Mouse (Mus musculus) heart, postnatal 4 days (tissue): Measurements from ENCODE around the gene Focad. TPM values are rescaled to one million over a fixed set of nuclear protein-coding genes. Genes with fewer than 3 reads are reported as not detected.

Experiments used
- DNase-seq: peaks from one replicate; pipeline ENCODE4 v3.0.0; 2021
- total RNA-seq, 2 experiments: library from RNA; stranded (reverse); gene quantifications; 2 replicates each; pipeline ENCODE4 v1.2.3; 2021

Gene Focad
- total RNA-seq, 2 experiments from 2014 or later = 15.0 to 18.3 TPM

GRCm38 (mm10) chr4:88400992-88401313 lies 306.5 kb downstream of the Focad start:
- no peak for DNase-seq

GRCm38 (mm10) chr4:88402884-88403283 lies 308.5 kb downstream of the Focad start:
- DNase-seq = no peak

- DNase-seq = peak; percentile 20
Measured at GRCm38 (mm10) chr4:88406887-88407696, 312.7 kb downstream of the Focad start.

GRCm38 (mm10) chr4:88409279-88409678 lies 314.9 kb downstream of the Focad start:
- no peak for DNase-seq

GRCm38 (mm10) chr4:88412331-88412730 lies 317.9 kb downstream of the Focad start:
- no peak for DNase-seq

DNA sequence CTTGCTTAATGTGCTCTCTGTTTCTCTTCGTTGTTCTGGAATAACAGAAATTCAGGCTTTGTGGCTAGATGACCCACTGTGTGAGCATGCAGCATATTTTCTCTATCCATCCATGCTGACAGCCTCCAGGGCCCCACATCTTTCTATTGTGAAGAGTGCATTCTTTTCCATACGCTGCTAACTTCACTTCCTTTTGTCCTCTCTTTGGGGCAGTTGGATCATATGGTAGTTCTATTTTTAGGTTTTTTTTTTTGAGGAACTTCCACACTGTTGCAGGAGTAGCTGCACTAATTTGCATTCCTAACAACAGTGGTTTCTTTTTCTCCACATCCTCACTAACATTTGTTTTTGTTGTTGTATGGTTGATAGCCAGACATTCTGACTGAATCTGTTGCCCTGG lies 320.6 kb downstream of the Focad start:
- no peak for DNase-seq

DNA sequence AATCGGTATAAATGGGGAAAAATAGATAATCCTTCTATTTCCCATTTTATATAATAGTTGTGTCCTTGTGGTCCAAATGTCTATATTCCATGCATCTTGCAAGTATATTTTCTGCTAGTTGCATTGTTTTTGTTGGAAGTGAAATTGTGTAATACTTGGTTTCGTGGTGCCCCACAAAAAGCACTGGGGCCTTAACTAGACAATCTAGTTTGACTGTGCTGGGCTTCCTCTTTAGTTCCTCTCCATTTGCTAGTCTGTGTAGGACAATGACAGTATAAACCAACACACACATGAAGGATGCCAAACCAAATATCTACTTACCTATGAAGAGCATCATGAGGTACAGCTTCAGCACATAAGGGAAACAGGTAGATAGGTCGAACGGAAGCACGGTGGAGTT lies 324.9 kb downstream of the Focad start:
- DNase-seq = no peak

GRCm38 (mm10) chr4:88424563-88424962 lies 330.1 kb downstream of the Focad start:
- DNase-seq = no peak

- no peak for DNase-seq
Measured at GRCm38 (mm10) chr4:88427630-88428239, 333.3 kb downstream of the Focad start.

DNA sequence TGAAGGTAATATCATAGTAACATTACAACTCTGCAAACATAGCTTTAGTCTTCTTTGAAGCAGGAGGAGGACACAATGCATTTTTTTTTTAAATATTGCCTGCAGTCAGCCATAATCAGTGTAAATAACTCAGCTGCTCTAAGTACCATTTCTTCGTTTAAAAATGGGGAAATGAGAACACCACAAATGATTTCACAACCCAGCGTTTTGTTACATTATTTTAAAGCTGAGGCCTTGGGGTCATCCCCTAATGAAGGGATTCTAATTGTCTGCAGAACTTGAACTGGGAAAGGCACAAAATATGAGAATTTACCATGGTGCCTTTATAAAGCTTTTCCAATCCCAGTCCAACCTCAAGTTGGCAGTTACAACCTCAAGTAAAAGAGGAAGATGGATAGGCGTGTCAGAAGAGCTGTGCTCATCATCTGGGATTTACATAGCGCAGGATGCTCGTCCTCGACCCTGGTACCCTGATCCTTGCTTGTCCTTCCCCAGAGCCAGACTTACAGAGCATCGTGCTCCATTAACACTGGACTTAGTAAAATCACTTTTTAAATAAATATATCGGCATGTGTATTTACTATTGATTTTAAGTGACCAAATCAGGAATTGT lies 338.1 kb downstream of the Focad start:
- DNase-seq = no peak

DNA sequence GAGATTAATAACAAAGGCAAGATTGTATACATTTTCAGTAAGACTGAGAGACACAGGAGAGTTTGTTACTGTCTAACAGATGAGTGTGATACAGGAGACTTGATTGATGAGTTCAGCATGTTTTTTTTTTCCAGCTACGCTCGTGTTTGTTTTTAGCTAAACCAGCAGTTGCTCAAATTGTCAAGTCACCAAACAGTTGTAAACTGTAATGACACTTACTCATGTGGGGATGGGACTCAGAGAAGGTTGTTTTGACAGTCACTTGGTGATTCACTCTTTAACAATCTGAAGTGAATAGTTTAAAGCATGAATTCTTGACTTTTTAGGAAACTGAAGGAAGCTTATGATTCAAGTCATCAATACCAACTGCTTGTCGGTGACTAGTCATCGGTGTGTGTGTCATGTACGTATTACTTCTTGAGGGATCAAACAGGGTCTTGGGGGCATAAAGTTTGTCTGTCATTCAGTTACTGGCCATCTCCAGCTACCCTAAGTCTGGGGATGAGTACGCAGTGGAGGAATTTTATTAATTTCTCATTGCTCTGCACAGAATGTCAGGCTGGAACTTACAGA lies 342.2 kb downstream of the Focad start:
- no peak for DNase-seq

DNA sequence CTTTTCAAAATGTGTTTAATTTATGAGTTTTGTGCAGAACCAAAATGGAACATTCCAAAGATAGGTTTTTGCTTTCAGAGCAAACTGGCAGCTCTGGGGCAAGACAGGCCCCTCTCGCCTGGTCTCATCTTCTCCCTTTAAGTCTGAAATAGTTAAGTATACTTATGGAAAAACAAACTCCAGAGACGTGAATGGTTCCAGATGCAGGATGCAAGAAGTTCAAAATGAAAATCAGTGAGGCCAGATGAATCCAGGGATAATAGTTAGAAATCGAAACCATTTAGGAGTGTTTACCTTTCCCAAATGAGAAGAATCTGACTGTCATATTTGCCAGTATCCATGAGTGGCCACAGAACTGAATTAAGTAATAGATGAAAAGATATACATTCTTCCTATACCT lies 342.7 kb downstream of the Focad start:
- no peak for DNase-seq

DNA sequence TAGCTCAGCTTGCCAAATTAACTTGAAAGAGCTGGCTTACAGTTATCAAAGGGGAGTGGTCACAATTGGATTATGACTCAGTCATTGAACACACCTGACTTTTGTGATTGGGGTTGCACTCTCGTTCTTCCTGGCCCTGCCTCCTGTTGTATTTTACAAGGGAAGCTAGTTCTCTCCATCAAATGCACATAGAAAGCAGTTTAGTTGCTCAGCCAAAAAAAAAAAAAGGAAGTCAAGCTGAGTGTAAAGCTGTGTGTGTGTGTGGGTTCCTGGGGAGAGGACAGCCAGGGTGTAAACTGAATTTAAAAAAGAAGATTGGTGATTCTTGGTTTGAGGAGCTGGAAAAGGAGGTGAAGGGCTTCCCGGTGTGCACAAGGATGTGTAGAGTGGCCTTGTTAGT lies 343.5 kb downstream of the Focad start:
- DNase-seq = no peak

DNA sequence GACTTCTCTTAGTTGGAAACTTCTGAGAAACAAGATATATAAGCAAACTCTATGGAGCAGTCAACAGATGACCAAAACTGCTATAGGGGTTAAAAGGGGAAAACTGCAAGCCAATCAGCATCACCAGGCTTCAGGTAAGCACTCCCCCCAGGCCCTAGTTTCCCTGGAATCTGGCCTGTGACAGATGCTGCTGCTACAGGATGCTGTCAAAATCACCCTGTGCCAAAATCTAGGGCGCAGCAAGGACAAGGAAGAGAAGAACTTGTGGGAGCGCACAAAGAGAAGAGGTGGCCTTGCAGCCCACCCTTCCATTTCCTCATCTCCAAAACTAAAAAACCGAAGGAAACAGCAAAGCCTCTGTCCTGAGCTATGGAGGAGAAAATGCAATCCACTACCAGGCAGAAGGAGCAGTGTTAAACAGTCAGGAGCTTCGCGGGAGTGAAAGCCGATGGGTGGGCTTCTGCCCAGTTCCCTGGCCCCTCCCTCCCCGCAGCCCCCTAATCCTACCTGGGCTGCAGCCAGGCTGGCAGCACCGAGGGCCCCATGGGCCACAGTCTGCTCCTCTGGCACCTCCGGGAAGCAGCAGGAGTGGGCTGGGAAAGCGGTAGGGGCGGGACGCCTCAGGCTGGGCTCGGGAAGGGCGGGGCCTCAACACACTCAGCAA lies 344.0 kb downstream of the Focad start, which contains the start of gene Hacd4:
Gene Hacd4, minus strand, starts transcription at position 603 of the 664 bp plus-strand sequence.
- peak; percentile 62 for DNase-seq

DNA sequence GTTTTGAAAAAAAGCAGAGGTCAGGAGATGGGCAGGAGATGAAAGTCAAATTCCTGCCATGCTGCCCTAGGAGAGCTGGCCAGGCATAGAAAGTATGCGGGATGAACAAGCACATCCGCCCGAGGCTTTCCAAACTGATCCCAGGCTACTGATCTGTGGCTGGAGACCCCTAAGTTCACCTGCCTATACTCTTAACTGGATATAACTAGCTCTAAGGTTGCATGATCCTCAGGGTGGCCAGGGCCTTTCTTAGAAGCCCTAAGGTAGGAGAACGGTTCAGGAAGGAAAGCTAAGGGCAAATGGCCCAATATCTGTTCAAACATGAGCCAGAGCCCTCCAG lies 344.5 kb downstream of the Focad start:
- no peak for DNase-seq

GRCm38 (mm10) chr4:88439669-88440123 lies 345.3 kb downstream of the Focad start:
- DNase-seq = no peak

- DNase-seq = no peak
Measured at GRCm38 (mm10) chr4:88440814-88441213, 346.4 kb downstream of the Focad start.

- DNase-seq = no peak
Measured at GRCm38 (mm10) chr4:88448976-88449375, 354.5 kb downstream of the Focad start.

DNA sequence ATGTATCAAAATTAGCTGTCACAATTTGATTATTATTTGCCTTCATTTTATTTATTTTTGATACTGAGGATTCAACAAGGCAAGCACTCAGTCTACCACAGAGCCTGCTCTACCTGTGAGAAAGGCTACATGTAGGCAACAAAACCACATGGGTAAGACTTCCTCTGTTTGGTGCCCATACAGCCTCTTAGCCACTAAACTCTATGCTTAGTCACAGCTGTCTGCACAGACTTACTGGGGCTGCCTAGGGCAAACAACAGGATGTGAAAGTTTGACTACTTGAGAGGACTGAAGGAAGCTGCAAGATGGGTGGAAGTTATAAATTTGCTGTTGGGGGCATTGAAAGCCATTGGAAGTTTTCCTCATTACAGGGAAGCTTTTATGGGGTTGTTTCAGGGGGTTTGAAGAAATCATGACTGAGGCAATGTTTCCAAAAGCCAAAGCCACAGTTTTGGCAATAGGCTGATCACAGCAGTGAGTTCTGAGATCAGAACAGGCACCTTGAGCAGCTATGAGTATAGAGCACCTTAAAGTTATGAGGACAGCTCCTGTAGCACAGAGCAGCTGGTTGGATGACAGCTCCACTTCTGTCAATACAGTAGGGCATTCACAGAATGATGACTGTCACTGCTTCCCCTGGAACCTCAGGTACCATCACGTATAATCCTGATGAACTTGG lies 355.8 kb downstream of the Focad start:
- DNase-seq = no peak

- DNase-seq = no peak
Measured at GRCm38 (mm10) chr4:88458093-88458492, 363.7 kb downstream of the Focad start.

DNA sequence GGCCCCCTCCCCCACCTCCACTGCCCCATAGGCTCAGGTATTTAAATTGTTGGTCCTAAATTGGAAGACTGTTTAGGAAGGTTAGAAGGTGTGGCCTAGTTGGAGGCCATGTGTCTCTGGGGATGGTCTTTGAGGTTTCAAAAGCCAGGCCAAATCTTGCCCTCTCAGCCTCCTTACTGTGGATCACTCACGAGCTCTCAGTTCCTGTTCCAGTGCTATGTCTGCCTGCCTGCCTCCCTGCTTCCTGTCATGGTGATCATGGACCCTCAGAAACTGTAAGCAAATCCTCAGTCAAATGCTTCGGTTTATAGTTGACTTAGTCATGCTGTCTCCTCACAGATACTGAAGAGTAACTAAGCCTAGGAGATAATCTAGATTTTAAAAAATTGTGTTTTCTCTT lies 364.2 kb downstream of the Focad start:
- DNase-seq = no peak
